Mouse (Mus musculus): ENCODE measurements at regions not wholly inside any gene's neighbourhood (a gene's known extent, or its start where the extent isn't known, plus 50 kb on each side); places are given as distances from the start of the nearest gene placed in this dataset.

DNA sequence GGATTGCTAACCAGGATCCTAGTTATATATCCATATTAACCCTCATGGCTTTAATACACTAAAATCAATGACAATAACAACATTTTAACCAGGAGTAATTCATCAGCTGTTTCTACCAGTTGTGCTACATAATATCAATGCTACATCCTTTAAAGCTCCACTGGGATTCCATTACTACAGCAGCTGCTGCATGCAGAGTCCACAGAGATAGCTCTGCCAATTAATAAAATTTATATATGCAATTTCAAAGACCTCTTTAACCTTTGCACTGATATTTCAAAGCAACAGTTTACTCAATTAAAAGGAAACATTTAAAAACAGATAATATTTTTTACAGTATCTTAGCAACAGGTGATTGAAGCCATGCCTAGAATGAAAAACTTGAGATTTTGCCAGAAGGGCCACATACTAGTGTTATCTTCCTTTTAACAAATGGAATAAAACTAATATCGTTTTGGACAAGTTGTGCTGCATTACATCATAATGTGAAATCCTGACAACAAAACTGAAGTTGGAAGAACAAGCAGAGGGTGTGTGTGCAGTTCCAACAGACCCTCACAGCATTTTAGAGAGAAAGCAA, 256.8 kb upstream of the Nt5c1b start:
- TF ChIP-seq E2F4 (IDR thresholded peaks at IDR 0.05; ENCODE audit: borderline replicate concordance, low read depth, low read length) (no peak), CHD2 (IDR thresholded peaks at IDR 0.05; ENCODE audit: low read length) (no peak), MAX (IDR thresholded peaks at IDR 0.05; ENCODE audit: low read length) (no peak), UBTF (IDR thresholded peaks at IDR 0.05; ENCODE audit: borderline replicate concordance, insufficient read depth, low read depth, low read length) (no peak), USF1 (IDR thresholded peaks at IDR 0.05; ENCODE audit: low read depth, low read length) (no peak), POLR2AphosphoS5 (IDR thresholded peaks at IDR 0.05; ENCODE audit: borderline replicate concordance, low read depth, low read length) (no peak), ETS1 (IDR thresholded peaks at IDR 0.05; ENCODE audit: low read depth, low read length) (no peak)
- Histone ChIP-seq H3K27ac (ENCODE audit: control insufficient read depth, low read depth, low read length) (no peak overlapping the region), H3K9ac (ENCODE audit: control insufficient read depth, low read depth, low read length, poor library complexity, severe bottlenecking) (no peak overlapping the region), H3K36me3 (ENCODE audit: control insufficient read depth in 1 of 2, insufficient read depth in 2 of 2, low read length in 2 of 2) (no peaks in the 10 kb centered on the region), H3K9me3 (replicated peaks; ENCODE audit: insufficient read depth, low read length) (no peaks in the 10 kb centered on the region), H3K4me3 (ENCODE audit: control insufficient read depth in 1 of 2, insufficient read depth in 1 of 2, low read depth in 2 of 2, low read length in 2 of 2) (no peak overlapping the region), H3K27me3 (ENCODE audit: control insufficient read depth in 1 of 2, insufficient read depth in 2 of 2, low read length in 2 of 2) (no peaks in the 10 kb centered on the region), H3K79me2 (ENCODE audit: control insufficient read depth, insufficient read depth, low read length, poor library complexity) (no peaks in the 10 kb centered on the region), H3K4me1 (ENCODE audit: control insufficient read depth in 1 of 2, insufficient read depth in 2 of 2, low read length in 2 of 2) (no peaks in the 10 kb centered on the region)
- DNase-seq (ENCODE audit: low read depth, low spot score): no peak

DNA sequence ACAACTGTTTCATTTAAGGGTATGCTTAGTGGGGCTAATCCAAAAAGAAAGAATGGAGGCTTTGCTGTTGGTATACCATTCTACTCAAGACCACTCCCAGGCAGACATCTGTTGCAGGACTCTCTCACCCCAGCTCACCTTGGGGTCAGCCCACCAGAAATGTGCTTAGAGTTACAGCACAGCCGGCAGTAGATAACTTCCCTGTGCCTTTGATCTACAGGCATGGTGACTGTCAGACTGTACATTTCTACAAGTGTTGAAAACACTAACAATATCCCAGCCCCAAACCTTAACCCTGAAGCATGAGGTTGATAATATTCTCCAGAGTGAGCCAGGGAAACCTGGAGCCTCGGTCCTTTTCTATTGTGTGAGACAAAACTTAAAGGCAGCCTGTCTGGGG, 247.7 kb upstream of the Nt5c1b start:
- Histone ChIP-seq H3K27me3 (ENCODE audit: control insufficient read depth in 1 of 2, insufficient read depth in 2 of 2, low read length in 2 of 2) (no peaks in the 10 kb centered on the region), H3K4me3 (ENCODE audit: control insufficient read depth in 1 of 2, insufficient read depth in 1 of 2, low read depth in 2 of 2, low read length in 2 of 2) (no peak overlapping the region), H3K79me2 (ENCODE audit: control insufficient read depth, insufficient read depth, low read length, poor library complexity) (no peaks in the 10 kb centered on the region), H3K36me3 (ENCODE audit: control insufficient read depth in 1 of 2, insufficient read depth in 2 of 2, low read length in 2 of 2) (no peaks in the 10 kb centered on the region), H3K27ac (ENCODE audit: control insufficient read depth, low read depth, low read length) (no peak overlapping the region), H3K4me1 (ENCODE audit: control insufficient read depth in 1 of 2, insufficient read depth in 2 of 2, low read length in 2 of 2) (no peaks in the 10 kb centered on the region), H3K9ac (ENCODE audit: control insufficient read depth, low read depth, low read length, poor library complexity, severe bottlenecking) (no peak overlapping the region), H3K9me3 (replicated peaks; ENCODE audit: insufficient read depth, low read length) (no peaks in the 10 kb centered on the region)
- no peak for DNase-seq (ENCODE audit: low read depth, low spot score)
- TF ChIP-seq USF2 (IDR thresholded peaks at IDR 0.05; ENCODE audit: borderline replicate concordance in 1 of 2, insufficient read depth in 1 of 2, low read depth in 1 of 2, low read length in 2 of 2): no peak
- TF ChIP-seq CHD2 (IDR thresholded peaks at IDR 0.05; ENCODE audit: low read length): no peak
- TF ChIP-seq MYB (IDR thresholded peaks at IDR 0.05; ENCODE audit: low read depth, low read length): no peak
- TF ChIP-seq MEF2A (IDR thresholded peaks at IDR 0.05; ENCODE audit: extremely low read depth, insufficient replicate concordance, low read depth, low read length, poor library complexity, severe bottlenecking): no peak
- no peak for TF ChIP-seq MAZ (IDR thresholded peaks at IDR 0.05; ENCODE audit: low read depth, low read length)
- TF ChIP-seq TCF12 (IDR thresholded peaks at IDR 0.05; ENCODE audit: low read depth, low read length): no peak
- TF ChIP-seq TBP (IDR thresholded peaks at IDR 0.05; ENCODE audit: low read depth, low read length): no peak
- TF ChIP-seq BHLHE40 (IDR thresholded peaks at IDR 0.05; ENCODE audit: borderline replicate concordance, low read depth, low read length): no peak
- TF ChIP-seq MXI1 (IDR thresholded peaks at IDR 0.05; ENCODE audit: low read depth, low read length): no peak
- no peak for TF ChIP-seq ZKSCAN1 (IDR thresholded peaks at IDR 0.05; ENCODE audit: low read depth, low read length)
- no peak for TF ChIP-seq TAL1 (IDR thresholded peaks at IDR 0.05; ENCODE audit: low read length)
- TF ChIP-seq JUND (IDR thresholded peaks at IDR 0.05; ENCODE audit: low read depth, low read length): no peak
- TF ChIP-seq POLR2A (IDR thresholded peaks at IDR 0.05; ENCODE audit: control insufficient read depth in 1 of 2, insufficient read depth in 1 of 2, low read depth in 1 of 2, low read length in 2 of 2, poor library complexity in 1 of 2): no peak
- no peak for TF ChIP-seq HCFC1 (IDR thresholded peaks at IDR 0.05; ENCODE audit: low read depth, low read length)
- TF ChIP-seq E2F4 (IDR thresholded peaks at IDR 0.05; ENCODE audit: borderline replicate concordance, low read depth, low read length): no peak

Data from MEL (cell line).